Mouse (Mus musculus): ENCODE results near the gene Ap4b1. TPM values are rescaled to one million over a fixed set of nuclear protein-coding genes. Genes with fewer than 3 reads are reported as not detected.

The Ap4b1 gene
- total and polyA plus RNA-seq, 2 experiments: 10.7 to 23.4 TPM

DNA sequence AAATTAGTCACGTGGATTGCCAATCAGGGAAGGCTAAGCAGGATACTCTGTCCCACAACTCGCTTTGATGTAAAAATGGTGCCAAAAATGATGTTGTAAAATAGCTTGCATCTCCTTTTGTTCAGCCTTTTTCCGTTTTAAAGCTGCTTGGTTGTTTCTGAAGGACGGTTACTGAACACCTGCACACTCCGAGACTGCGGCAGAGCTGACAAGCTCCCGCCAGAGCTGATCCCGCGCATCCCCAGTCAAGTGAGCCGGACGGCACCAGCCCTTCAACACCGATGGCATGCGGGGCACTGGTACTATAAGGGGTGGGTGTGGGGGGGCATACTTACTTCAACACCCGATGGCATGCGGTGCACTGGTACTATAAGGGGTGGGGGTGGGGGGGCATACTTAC, 35.3 kb upstream of the Ap4b1 start:
- no peak overlapping the region for H3K4me3 ChIP-seq (ENCODE audit: insufficient read depth, low read depth, low read length)
- H3K27ac ChIP-seq (replicated peaks; ENCODE audit: insufficient read depth, low read depth, low read length): no peak overlapping the region
- no peaks in the 10 kb centered on the region for H3K27me3 ChIP-seq (ENCODE audit: control insufficient read depth, insufficient read depth, low read length)
- H3K9ac ChIP-seq (ENCODE audit: low read depth, low read length): no peak overlapping the region
- peaks cover 26% of the 10 kb centered on the region for H3K79me2 ChIP-seq (ENCODE audit: control insufficient read depth, insufficient read depth, low read length)
- peaks cover 9% of the 10 kb centered on the region for H3K4me1 ChIP-seq (ENCODE audit: control insufficient read depth, insufficient read depth, low read length)
- H3K36me3 ChIP-seq (ENCODE audit: control insufficient read depth, insufficient read depth, low read length): peaks cover 13% of the 10 kb centered on the region
- WGBS: 89% methylated on average over 15 of the region's 15 CpGs
- no peak for DNase-seq (ENCODE audit: extremely low read depth, low read depth, low spot score)
- TF ChIP-seq CTCF (IDR thresholded peaks at IDR 0.05; ENCODE audit: low read depth, low read length) (no peak), POLR2A (IDR thresholded peaks at IDR 0.05; ENCODE audit: extremely low read depth, insufficient read depth, low read length) (no peak)

DNA sequence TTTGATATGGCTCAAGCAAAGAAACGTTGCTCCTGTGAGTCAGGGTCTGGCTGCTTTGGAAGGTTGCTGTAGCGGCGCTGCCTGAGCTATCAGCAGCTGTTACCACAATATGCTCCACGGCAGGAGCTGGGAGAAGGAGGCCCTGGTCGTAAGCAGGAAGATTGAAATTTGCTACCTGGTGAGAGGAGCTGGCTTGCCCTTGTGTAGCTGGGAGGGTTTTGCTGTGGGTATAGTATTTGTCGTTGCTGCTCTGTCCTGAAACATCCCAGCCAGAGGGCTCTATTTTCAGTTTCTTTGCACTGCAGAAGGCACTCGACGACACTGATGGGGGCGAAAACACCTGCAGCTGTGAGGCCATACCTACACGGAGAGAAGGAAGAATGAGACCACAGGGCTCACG, 31.4 kb upstream of the Ap4b1 start:
- DNase-seq (ENCODE audit: extremely low read depth, low read depth, low spot score): no peak
- no peaks in the 10 kb centered on the region for H3K27me3 ChIP-seq (ENCODE audit: control insufficient read depth, insufficient read depth, low read length)
- no peak overlapping the region for H3K27ac ChIP-seq (replicated peaks; ENCODE audit: insufficient read depth, low read depth, low read length)
- no peak overlapping the region for H3K9ac ChIP-seq (ENCODE audit: low read depth, low read length)
- TF ChIP-seq CTCF (IDR thresholded peaks at IDR 0.05; ENCODE audit: low read depth, low read length) (no peak), POLR2A (IDR thresholded peaks at IDR 0.05; ENCODE audit: extremely low read depth, insufficient read depth, low read length) (no peak)
- peaks cover 7% of the 10 kb centered on the region; the same call in 1 of the 2 replicates for H3K4me1 ChIP-seq (ENCODE audit: control insufficient read depth, insufficient read depth, low read length)
- H3K4me3 ChIP-seq (ENCODE audit: insufficient read depth, low read depth, low read length): no peak overlapping the region
- H3K36me3 ChIP-seq (ENCODE audit: control insufficient read depth, insufficient read depth, low read length): peaks cover 9% of the 10 kb centered on the region
- peaks cover 42% of the 10 kb centered on the region for H3K79me2 ChIP-seq (ENCODE audit: control insufficient read depth, insufficient read depth, low read length)
- 89% methylated on average over 11 of the region's 11 CpGs for WGBS

DNA sequence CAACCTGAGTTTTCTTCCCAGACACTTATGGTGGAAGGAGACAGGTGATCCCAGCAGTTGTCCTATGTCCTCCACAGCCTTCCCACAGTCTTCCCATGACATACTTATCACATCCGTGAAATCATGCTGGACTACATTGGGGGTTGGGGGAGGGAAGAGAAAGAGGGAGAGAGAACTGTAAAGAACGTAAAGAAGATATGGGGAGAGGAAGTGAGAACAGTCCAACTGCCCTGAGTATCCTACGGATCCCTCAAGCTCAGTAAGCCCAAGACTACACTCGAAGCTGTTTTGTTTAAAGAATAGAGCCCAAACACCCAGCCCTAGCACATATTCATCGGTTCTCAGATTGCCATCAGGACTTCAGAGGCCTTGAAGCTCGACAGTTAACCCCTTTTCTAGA, 30.7 kb upstream of the Ap4b1 start:
- no peak for DNase-seq (ENCODE audit: extremely low read depth, low read depth, low spot score)
- Histone ChIP-seq H3K9ac (ENCODE audit: low read depth, low read length) (no peak overlapping the region), H3K27me3 (ENCODE audit: control insufficient read depth, insufficient read depth, low read length) (no peaks in the 10 kb centered on the region), H3K36me3 (ENCODE audit: control insufficient read depth, insufficient read depth, low read length) (peaks cover 9% of the 10 kb centered on the region), H3K4me1 (ENCODE audit: control insufficient read depth, insufficient read depth, low read length) (peaks cover 7% of the 10 kb centered on the region), H3K79me2 (ENCODE audit: control insufficient read depth, insufficient read depth, low read length) (peaks cover 45% of the 10 kb centered on the region), H3K4me3 (ENCODE audit: insufficient read depth, low read depth, low read length) (no peak overlapping the region), H3K27ac (replicated peaks; ENCODE audit: insufficient read depth, low read depth, low read length) (no peak overlapping the region)
- TF ChIP-seq CTCF (IDR thresholded peaks at IDR 0.05; ENCODE audit: low read depth, low read length) (no peak), POLR2A (IDR thresholded peaks at IDR 0.05; ENCODE audit: extremely low read depth, insufficient read depth, low read length) (no peak)
- WGBS: 72% methylated on average over 6 of the region's 6 CpGs

DNA sequence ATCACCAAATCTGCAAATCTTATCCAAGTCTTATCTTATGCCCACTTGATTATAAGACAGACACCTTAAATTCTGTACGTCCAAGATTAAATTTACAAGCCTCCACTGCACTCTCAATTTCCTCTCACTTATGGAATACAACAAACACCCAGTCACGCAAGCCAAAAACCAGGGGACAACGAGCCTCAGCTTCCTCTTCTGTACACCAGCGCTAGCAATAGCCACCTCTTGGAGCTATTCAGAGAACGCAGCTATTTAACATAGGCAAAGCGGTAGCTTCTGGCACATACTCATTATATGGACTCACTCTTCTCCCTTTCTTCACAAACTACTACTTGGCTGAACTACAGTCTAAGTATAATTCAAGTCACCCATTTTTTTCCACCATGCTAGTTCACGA, 30.1 kb upstream of the Ap4b1 start:
- no peak for DNase-seq (ENCODE audit: extremely low read depth, low read depth, low spot score)
- 79% methylated on average over 7 of the region's 7 CpGs for whole genome bisulfite sequencing
- TF ChIP-seq POLR2A (IDR thresholded peaks at IDR 0.05; ENCODE audit: extremely low read depth, insufficient read depth, low read length): no peak
- no peak for TF ChIP-seq CTCF (IDR thresholded peaks at IDR 0.05; ENCODE audit: low read depth, low read length)
- Histone ChIP-seq H3K36me3 (ENCODE audit: control insufficient read depth, insufficient read depth, low read length) (peaks cover 9% of the 10 kb centered on the region), H3K79me2 (ENCODE audit: control insufficient read depth, insufficient read depth, low read length) (peaks cover 42% of the 10 kb centered on the region), H3K27ac (replicated peaks; ENCODE audit: insufficient read depth, low read depth, low read length) (no peak overlapping the region), H3K27me3 (ENCODE audit: control insufficient read depth, insufficient read depth, low read length) (no peaks in the 10 kb centered on the region), H3K9ac (ENCODE audit: low read depth, low read length) (no peak overlapping the region), H3K4me3 (ENCODE audit: insufficient read depth, low read depth, low read length) (no peak overlapping the region), H3K4me1 (ENCODE audit: control insufficient read depth, insufficient read depth, low read length) (peaks cover 10% of the 10 kb centered on the region)

DNA sequence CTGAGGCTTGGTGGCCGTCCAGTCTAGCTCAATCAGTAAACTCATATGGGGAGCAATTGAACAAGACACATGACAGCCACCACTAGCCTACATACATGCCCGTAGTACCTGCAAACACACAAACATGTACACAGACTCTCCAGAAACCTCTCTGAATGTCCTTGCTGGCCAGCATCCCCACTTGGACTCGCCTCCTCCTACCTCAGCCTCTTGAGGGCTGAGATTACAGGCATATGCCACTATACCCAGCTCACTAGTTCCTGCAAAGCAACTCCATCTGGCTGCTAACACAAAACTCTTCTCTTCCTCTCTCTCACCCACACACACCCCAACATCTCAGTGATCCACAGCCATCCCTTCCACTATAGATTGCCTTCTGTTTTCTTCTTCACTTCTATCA, 29.0 kb upstream of the Ap4b1 start:
- H3K27me3 ChIP-seq (ENCODE audit: control insufficient read depth, insufficient read depth, low read length): no peaks in the 10 kb centered on the region
- peaks cover 41% of the 10 kb centered on the region for H3K79me2 ChIP-seq (ENCODE audit: control insufficient read depth, insufficient read depth, low read length)
- no peak overlapping the region for H3K4me3 ChIP-seq (ENCODE audit: insufficient read depth, low read depth, low read length)
- WGBS: 92% methylated on average over 3 of the region's 3 CpGs
- DNase-seq (ENCODE audit: extremely low read depth, low read depth, low spot score): no peak
- peaks cover 9% of the 10 kb centered on the region for H3K36me3 ChIP-seq (ENCODE audit: control insufficient read depth, insufficient read depth, low read length)
- TF ChIP-seq CTCF (IDR thresholded peaks at IDR 0.05; ENCODE audit: low read depth, low read length): no peak
- no peak for TF ChIP-seq POLR2A (IDR thresholded peaks at IDR 0.05; ENCODE audit: extremely low read depth, insufficient read depth, low read length)
- H3K27ac ChIP-seq (replicated peaks; ENCODE audit: insufficient read depth, low read depth, low read length): no peak overlapping the region
- no peak overlapping the region for H3K9ac ChIP-seq (ENCODE audit: low read depth, low read length)
- H3K4me1 ChIP-seq (ENCODE audit: control insufficient read depth, insufficient read depth, low read length): peaks cover 14% of the 10 kb centered on the region

DNA sequence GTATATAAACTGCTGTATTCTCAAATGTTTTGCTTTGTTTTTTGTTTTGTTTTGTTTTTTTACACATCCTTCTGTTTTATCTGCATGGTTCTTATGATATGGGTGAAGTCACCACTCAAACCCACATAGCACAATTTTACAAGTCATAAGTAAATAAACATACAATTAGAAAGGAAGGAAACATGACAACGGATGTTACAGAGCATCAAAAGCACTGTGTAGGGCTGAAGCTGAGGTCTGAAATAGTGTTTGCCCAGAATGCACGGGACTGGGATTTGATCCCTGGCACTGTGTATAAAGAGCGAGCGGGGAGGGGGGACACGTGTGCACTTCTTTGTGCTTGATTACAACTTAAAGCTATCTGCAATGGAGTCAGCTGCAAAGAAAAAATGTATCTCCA, 28.5 kb upstream of the Ap4b1 start:
- Histone ChIP-seq H3K36me3 (ENCODE audit: control insufficient read depth, insufficient read depth, low read length) (peaks cover 7% of the 10 kb centered on the region), H3K27me3 (ENCODE audit: control insufficient read depth, insufficient read depth, low read length) (no peaks in the 10 kb centered on the region), H3K9ac (ENCODE audit: low read depth, low read length) (no peak overlapping the region), H3K4me3 (ENCODE audit: insufficient read depth, low read depth, low read length) (no peak overlapping the region), H3K27ac (replicated peaks; ENCODE audit: insufficient read depth, low read depth, low read length) (no peak overlapping the region), H3K4me1 (ENCODE audit: control insufficient read depth, insufficient read depth, low read length) (peaks cover 15% of the 10 kb centered on the region), H3K79me2 (ENCODE audit: control insufficient read depth, insufficient read depth, low read length) (peaks cover 38% of the 10 kb centered on the region)
- no peak for DNase-seq (ENCODE audit: extremely low read depth, low read depth, low spot score)
- WGBS: 66% methylated on average over 5 of the region's 5 CpGs
- no peak for TF ChIP-seq CTCF (IDR thresholded peaks at IDR 0.05; ENCODE audit: low read depth, low read length)

All from liver, adult 2 months (tissue).